Mouse (Mus musculus) retina, adult 2 months (tissue): Measurements from ENCODE around the gene Lmf2.

Source experiments
- DNase-seq: peaks from one replicate; pipeline ENCODE4 v3.0.0-alpha.2; 2012; ENCODE audit warnings: low read depth, low spot score

Lmf2 gene

DNA sequence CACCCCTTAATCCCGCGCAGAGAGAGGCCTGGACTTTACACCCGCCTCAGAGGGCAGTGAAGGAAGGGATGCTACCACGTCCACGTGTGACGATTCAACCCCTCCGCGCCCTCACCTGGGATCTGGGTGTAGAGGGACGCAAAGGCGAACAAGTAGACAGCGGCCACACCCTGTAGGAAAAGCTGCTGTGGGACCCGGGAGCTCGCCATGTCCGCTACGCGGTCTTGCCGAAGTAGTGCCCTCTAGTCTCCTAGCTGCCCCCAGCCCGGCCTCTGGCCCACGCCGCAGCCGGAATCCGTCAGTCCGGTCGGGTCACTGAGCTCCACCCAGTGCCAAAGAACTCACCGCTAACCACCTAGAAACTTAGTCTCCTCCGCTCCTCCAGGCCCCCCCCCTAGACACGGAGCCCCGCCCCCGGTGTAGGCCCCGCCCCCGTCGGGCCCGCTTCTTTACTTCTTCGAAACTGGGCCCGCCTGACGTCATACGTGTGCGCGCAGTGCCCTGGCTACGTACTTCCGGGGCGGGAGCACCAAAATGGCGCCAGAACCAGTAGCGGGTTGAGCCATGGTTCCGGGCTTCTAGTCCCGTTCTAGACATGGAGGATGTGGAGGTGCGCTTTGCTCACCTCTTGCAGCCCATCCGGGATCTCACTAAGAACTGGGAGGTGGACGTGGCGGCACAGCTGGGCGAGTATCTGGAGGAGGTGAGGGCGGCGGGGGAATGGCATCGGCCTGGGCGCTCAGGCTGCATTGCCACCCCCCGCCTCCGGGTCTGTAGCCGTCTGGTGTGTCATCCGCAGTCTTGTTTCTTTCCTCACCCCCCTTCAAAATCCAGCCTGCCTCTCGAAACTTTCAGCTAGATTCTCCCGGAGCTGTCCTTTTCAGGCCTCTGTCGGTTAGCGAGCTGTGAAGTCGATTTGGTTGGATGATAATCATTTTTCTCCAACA, at the start of gene Lmf2, which contains the start of gene Ncaph2:
Gene Lmf2 (minus strand): TSS at position 419 of the 947 bp plus-strand sequence.
Gene Ncaph2 (plus strand): TSS at position 479 of the 947 bp plus-strand sequence.
- peak; percentile 94 for DNase-seq

GRCm38 (mm10) chr15:89404831-89405623, 49.6 kb upstream of the Lmf2 start:
- DNase-seq, result no peak

GRCm38 (mm10) chr15:89402471-89402870, 47.0 kb upstream of the Lmf2 start:
- DNase-seq, result no peak

DNA sequence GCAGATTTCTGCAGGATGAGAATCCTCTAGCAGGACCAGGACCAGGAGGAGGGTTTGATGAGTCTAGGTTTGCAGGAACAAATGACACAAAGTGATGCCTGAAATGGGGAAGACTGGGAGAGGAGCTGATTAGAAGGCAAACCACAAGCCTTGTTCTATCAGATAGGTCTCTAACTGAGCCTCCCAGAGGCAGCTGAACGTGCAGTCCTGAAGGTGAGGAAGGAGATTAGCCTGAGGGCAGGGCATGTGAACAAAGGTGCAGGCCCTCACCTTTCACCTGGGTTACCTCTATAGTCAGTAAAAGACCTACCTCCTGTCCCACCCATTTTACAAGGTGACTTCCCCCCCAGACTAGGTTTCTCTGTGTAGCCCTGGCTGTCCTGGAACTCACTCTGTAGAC, 44.3 kb upstream of the Lmf2 start:
- no peak for DNase-seq

DNA sequence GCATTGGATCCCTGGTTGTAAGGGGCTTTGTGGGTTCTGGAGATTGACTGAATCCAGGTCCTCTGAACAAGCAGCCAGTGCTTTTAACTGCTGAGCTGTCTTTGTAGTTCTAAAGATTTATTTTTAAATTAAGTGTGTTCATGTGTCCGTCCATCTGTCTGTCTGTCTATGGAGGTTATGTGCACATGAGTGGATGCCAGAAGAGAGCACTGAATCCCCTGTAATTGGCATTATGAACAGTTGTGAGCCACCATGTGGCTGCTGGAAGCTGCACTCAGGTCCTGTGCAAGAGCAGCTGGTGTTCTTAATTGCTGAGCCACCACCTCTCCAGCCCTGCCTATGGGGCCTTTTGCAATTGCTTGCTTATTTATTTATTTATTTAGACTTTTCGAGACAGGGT, 42.7 kb upstream of the Lmf2 start:
- no peak for DNase-seq

DNA sequence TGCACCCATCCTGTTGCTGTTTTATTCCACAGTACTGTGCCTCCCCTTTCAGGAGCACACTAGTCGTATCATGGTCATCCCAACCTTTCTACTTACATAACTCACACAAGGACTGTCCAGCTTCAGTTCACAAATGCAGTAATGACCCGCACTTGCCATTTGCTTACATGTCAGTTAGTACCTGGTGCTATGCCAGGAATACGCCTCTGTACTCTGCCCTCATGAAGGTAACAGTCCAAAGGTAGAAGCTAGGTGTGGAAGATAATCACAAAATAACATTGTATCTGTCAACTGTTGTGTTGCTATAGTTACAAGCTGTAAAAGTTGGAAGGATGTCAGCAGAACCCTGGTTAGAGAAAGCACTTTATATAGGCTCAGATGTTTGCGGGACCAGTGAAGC, 41.4 kb upstream of the Lmf2 start:
- no peak for DNase-seq

DNA sequence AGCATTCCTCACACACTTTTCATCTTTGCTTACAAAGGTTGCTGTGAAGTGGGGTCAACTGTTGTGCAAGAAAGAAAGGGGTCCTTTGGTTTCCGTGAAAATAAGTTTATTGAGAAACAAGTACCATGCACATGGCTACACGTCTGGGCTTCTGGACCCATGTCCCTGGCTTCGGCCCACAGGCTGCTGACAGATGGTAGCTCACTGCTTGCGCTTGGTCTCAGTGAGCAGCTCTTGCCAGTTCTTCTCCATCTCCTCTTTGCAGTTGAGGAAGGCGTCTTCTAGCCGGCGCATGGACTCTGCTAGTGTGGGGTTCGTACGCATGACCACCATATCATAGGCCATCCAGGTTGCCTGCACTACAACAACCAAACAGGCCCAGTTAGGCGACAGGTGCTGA, 34.6 kb upstream of the Lmf2 start:
- DNase-seq, result no peak

DNA sequence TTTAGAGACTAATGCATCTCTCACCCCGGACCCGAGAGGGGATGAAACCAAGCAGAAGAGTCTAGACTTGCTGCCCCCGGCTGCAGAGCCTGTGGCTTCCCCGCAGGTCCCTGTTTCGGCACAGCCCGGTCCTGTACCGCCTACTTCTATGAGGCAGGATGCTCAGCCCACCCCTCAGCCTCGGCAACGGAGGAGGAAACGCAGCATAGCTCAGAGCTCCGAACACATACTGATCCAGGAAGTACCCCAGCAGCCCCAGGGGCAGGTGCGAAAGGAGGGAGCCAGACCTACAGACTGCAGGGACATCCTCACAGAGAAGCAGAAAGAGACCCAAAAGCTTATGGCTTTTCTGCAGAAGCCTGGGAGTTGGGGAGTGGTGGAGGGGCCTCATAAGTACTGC, 31.7 kb upstream of the Lmf2 start:
- DNase-seq, result no peak

- DNase-seq, result no peak
Observed at GRCm38 (mm10) chr15:89384617-89385016, 29.2 kb upstream of the Lmf2 start, which contains the start of gene Klhdc7b. Klhdc7b (plus strand) TSS chr15:89384917.

DNA sequence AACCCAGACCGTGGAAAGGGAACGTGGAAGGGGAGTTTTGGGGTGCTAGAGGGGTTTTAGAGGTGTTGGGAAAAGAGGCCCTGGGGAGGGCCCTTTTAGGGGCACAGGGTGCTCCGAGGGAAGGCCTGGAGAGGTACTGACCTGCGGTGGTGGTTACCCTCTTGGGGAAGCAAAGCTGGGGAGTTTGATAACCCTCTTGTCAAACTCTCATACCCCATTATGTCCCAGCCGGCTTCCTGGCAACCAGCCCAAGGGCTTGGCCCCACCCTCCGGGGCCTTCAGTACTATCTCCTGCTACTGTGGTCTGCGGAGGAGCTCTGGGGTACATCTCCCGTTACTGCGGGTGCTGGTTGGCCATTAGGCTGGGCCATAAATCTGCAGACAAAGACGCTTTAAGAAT, 24.0 kb upstream of the Lmf2 start:
- DNase-seq, result no peak

GRCm38 (mm10) chr15:89378831-89379401, 23.5 kb upstream of the Lmf2 start, which contains the start of gene Odf3b:
Odf3b (minus strand) TSS chr15:89379282.
- DNase-seq, result no peak

- no peak for DNase-seq
Observed at GRCm38 (mm10) chr15:89377938-89378828, 22.7 kb upstream of the Lmf2 start.

DNA sequence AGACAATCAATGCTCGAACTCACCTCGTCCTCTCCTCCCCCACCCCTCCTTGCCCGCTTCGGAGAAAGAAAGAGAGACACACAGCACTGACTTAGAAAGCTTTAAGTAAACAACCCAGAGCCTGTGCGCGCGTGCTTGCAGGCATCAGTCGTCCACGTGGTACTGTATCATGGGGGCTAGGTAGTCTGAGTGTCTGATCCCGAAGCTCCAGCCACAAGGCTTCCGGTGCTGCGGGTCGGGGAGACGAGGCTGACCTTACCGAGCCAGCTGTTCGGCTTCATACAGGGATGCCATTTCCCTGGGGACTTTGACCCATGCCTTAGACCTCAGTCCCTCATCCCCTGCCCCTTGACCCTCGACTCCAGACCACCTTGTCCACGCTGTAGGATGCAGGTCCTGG, 21.9 kb upstream of the Lmf2 start:
- DNase-seq, result no peak

DNA sequence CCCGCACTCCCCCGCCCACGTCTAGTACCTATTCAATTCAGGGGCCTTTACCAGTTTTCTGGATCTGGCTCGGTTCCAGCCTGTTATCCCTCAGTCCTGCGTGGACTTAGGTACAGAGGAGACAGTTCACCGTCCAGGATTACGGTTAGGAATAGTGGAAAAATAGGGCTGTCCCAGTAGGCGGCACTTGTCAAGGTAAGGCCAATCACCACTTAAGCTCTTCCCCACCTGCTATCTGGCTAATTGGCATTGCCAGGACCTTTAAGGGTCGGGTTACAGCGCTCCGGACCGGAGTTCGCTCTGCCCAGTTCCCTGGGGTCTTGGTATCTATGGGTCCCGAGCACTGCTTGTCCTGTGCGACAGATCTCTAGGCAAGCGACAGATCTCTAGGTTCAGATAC, 21.5 kb upstream of the Lmf2 start, which contains the start of gene Tymp:
Gene Tymp (minus strand): TSS at position 83 of the 400 bp plus-strand sequence.
- no peak for DNase-seq

GRCm38 (mm10) chr15:89376040-89376439, 20.6 kb upstream of the Lmf2 start:
- DNase-seq, result no peak

GRCm38 (mm10) chr15:89374801-89375534, 19.5 kb upstream of the Lmf2 start:
- no peak for DNase-seq

GRCm38 (mm10) chr15:89374340-89374739, 18.9 kb upstream of the Lmf2 start:
- no peak for DNase-seq

- DNase-seq, result peak; percentile 71
Observed at GRCm38 (mm10) chr15:89373762-89374248, 18.3 kb upstream of the Lmf2 start, which contains the start of gene Sco2. Sco2 (minus strand) TSS chr15:89373846.

DNA sequence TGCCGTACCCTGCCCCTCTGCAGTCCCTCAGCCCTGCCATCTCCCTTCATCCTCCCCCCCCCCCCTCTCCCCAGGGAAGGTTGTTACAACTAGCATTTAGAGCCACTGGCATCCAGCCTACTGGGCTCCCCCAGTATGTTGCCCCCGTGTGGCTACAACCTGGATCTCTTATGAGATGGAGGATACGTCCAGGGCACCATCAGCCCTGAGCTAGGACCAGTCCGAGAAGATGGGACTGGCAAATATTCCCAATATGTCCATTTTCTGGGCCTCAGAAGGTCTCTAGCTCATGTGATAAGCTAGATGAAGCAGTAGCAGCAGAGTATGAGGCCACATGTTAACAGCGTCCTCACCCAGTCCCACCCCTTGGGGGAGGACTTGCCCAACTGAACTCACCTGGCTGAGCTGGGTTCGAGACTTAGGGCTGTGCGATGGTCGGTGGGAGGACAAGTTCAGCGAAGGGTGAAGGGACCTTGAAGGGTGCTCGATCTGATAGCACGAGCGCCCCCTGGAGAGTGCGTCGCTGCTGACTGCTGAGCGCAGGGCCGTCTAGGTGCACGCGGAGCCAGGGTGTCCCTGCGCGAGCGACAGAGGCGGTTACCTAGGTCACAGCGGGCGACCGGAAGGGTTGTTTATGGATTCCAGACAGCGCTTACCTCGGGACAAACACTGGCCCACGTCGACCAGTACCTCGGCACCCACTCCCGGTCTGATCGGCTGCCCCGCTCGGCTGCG, 17.7 kb upstream of the Lmf2 start:
- DNase-seq, result no peak
